Mouse (Mus musculus) layer of hippocampus, adult 9-11 months (tissue): ENCODE measurements at regions not wholly inside any gene's neighbourhood (a gene's known extent, or its start where the extent isn't known, plus 50 kb on each side); places are given as distances from the start of the nearest gene placed in this dataset.
A peak's percentile ranks its signal among the peaks of the same experiment; 100 is the strongest.

Experiments used
- DNase-seq: peaks from one replicate; pipeline ENCODE4 v3.0.0; 2022

DNA sequence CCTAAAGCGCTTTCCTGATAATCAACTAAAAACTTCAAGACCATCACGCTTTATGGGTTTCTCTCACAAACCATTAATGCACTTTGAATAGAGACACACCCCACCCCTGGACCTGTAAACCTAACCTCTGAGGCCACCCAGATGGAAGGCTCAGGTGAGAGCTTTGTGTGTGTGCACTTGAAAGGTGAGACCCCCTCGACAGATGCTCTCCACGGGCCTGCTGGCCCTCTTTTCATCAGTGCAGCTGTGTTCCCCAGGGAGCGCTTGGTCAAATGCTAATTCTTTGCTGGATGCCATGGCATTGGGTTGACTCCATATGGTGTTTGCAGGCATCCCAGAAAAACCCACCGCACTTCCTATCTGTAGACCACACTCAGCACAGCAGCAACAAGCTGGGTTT, 792.8 kb upstream of the Car8 start:
- no peak for DNase-seq

DNA sequence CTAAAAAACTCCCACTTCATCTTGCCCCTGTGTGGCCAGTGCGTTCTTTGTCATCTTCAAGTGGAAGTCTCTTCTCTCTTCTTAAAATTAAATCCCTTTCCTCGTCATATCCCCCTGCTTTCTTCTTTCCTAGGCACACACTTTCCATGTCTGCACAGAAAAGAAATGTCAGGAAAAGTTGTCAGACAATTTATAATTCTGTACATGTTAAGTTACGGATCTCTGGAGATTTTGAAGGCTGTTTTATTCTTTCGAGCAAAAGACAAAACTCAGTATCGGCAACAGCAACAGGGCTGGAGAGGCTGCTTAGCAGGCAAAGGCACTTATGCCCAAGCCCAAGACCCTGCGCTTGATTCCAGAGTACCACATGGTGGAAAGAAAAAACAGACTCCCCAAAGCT, 790.1 kb upstream of the Car8 start:
- DNase-seq, result no peak

DNA sequence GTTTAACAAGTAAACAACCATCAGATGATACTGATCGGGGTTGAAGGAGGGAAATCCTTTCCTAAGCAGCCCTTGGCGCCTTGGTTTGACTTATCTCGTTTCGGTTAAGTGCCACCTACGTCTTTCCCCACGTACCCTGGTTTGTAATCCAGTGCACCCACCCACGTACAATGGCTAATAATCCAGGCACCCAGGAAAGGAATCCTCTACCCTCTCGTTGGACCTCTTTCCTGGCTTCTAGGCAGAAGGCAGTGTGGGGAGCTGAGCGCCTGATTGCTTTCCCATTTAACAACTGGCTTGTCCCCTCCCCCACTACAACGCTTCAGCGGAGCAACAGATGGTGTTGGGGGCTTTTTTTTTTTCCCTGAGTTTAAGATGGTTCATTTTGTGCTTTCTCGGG, 789.6 kb upstream of the Car8 start:
- peak; percentile 64 for DNase-seq

DNA sequence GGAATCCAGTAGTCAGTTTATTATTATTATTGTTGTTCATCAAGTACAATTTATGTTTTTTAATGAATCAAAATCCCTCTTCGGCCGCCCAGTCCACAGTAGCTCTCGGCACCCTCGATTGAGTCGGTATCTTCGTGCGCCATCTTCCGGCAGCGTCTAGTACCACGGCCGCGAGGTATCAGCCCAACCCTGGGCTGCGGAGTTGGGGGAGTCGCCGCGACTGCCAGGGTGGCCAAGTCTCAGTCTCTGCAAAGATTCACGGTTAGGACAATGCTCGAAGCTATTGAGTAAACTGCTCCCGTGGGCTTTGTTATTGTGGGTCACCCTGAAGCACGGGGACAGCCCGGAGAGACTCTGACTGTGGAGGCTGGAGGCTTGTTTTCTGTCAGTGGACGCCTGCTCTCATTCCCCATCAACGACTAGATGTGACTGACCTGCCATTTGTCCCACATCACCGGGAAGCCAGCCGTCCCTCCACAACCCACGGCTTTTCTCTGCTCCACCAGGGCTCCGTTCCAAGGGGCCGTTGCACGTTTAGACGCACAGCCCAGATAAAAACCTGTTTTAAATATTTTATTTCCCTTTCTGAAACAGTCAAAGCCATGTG, 789.1 kb upstream of the Car8 start:
- DNase-seq, result peak; percentile 84

DNA sequence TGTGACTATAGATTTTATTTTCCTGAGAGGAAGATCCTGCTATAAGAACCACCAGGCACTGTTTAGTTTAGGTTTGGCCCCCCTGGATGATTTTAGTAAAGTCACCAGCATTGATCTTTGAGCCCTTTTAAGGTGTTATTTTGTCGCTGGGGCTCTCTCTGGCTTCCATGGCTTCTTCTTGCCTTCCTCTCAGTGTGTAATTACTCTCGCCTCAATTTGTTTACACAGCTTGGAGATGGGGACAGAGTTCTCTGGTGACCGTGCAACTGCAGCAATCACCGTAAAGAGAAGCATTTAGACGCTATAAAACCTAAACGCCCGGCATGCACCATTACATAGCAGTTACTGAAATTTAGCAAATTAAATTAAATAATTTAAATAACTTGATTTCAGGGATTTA, 788.5 kb upstream of the Car8 start:
- DNase-seq, result no peak

DNA sequence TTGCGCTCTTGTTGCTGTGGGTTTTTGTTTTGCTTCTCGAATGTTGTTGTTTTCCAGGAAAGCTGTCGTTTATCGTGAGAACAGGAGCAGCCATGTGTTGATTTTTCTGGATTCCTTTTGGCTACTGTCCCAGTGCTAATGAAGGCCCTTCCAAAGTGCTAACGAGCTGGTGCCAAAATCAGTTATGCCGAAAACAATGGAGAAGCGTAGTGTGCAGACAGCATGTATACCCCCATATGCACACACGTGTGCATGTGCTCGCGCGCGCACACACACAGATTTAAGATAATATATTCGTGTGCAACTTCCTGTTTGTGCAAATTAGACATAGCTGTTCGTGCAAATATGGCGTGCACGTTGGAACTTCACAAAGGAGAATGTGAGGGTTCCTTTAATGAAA, 788.0 kb upstream of the Car8 start:
- DNase-seq, result peak; percentile 28

DNA sequence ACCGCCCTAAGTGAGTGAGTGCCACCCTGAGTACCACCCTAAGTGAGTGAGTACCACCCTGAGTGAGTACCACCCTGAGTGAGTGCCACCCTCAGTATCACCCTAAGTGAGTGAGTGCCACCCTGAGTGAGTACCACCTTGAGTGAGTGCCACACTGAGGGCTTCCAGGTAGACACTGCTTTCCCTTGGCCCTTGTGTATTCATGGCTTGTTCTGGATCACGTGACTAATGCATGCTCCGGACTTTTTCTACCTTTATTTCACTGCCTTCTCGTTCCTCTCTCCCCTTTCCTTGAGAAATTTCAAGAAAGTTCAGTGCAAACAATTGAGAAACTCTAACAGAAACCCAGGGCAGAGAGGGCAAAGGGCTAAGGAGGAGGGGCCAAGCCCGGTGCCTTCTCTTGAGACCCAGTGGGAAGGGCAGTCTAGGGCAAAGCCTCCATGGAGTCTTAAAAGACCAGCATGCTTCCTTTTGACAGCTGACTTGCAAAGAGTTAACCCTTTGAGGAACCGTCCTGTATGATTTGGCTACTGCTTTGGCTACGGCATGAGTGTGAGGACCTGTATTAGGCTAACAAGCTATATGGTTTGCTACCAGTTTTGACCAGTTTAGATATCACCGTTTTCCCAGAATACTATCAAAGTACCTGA, 787.1 kb upstream of the Car8 start:
- no peak for DNase-seq

DNA sequence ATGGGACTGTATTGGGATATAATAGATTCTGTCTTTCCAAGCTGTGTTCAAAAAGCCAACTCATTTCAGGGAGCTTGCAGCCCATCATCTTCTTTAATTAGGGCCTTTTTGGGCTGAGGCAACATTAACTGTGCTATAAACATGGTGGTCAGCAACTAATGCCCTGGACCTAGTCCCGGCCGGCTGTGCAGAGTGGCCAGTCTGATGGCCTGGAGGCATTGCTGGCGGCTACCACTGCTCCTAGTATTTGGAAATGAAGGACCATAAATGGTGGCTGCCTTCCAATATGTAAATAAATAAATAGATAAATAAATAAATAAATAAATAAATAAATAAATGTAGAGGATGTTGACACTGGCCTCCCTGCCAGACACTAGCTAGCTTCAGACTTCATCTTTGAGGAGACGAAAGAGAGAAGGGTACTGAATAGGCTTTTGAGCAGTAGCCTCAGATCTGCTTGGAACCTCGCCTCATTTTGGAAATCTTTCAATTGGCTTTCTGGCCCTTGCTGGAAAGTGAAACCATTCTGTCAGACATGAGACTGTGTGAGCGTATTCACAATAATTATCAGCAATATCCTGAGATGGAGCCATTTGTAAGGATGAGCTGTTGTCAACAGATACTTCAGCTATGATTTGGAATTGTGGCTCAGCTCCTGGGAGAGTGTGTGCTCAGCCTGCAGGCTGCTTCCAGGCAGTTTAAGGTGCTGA, 785.5 kb upstream of the Car8 start:
- DNase-seq, result peak; percentile 36

DNA sequence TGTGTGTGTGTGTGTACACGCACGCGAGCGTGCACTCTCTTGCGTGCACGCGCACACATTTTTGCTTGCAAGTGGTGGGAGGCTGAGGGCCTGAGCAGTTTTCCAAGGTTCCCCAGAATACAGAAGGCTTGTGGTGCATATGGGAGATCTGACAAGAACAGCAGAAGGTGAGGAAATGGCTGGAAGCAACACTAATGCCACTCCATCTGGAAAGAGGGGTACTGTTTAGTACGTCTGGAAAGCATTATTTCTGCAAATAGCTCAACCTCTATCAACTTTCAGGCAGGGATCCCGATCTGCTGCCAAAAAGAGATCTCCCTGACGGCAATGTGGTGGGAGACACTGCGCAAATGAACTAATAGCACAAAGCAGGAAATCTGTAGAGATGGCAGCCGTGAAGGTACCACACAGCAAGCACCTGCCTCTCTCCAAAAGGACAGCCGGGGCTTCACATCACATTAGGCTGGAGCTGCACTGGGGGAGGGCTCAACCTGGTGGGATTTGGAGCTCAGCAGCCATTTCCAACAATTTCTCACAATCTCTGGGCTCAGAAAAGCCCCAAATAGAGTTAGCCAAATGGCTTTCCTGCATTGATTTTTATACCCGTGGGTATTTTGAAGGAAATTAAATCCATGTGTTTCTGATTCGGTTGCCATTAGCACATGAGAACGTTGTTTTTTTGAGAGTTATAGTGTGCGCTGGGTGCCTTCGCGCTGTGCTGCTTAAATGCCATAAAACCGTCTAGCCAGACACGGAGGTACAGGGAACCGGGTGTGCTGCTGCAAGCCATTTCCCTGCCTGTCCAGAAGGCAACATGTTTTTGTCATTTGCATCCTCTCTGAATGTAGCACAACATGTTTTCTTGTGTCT, 780.6 kb upstream of the Car8 start:
- peak; percentile 69 for DNase-seq

DNA sequence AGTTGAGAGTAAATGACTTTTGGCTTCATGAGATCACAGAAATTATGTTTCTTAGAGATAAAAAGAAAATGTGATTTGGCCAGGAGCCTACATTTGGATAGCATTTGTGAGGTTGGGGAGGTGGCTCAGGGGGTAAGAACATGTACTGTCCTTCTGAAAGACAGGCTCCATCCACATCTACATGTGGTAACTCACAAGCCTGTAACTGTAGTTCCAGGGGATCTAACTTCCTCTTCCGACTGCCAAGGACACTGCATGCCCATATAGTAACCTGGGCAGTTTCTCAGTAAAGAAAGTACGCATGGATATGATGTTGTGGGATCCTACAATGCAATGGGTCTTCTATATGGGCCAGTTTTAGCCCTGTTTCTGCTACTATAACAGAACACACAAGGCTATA, 779.4 kb upstream of the Car8 start:
- no peak for DNase-seq

DNA sequence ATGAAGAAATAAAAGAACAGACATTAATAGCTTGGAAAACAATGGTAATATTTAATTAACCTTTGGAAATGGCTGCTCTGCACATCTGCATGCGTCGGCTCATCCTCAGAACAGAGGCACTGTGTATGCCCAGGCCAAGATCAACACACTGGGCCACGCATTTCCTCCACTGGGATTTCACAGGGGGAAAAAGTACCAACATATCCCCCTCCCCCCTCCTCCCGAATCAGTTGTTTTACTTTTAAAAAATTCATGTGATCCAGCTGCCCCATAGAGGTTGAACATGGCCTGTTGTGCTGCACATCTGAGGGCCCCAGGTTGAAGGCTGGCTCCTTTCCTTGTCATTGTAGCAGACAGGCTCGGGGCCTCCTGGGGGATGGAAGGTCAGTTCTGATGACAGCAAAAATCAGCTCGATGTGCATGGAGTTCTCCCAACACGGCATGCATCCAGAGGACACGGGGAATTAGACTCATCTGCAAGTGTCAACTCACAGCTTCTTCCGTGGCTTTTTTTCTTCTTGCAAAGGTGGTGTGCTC, 777.7 kb upstream of the Car8 start:
- no peak for DNase-seq

DNA sequence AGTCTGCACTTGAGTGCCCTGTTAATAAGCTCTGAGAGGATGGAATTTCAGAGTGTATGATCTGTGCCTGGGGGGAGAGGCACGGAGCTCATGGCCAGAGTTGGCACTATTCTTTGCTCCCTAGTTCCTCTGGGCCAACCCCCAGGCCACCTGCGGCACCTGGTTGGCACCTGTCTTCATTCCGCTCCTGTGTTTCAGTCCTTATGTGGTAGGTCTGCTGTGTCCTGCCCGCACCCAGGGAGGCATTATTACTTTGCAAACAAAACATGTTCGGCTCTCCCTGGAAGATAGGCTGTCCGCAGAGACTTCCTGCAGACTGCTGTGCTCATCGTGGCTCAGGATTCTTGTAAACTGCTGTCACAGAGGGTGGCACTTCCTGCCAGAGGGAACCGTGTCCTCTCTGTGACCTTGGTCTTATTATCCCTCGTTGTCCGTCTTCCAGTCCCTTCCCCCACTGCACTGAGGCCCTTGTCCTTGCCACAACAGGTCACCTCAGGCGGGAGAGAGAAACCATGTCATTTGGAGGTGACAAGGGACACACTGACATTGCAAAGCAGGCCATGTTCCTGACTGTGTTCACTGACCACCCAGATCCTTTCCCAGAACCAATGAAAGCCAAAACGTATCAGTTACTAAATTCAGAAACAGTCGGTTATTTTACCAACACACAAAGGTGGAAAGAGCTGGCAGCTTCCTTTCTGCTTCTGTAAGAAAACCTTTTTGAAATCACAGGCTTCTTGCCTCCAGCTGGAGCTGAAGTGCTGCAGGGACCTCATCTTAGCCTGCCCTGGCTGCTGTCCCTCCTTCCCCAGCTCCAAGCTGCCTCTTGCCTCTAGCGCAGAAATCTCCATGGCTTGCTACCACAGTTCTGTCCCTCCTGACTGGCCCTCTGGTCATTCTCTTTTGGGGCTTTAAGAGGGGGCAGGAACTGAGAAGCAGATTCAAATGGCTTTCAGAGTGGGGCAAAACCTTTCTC, 777.0 kb upstream of the Car8 start:
- DNase-seq, result no peak

DNA sequence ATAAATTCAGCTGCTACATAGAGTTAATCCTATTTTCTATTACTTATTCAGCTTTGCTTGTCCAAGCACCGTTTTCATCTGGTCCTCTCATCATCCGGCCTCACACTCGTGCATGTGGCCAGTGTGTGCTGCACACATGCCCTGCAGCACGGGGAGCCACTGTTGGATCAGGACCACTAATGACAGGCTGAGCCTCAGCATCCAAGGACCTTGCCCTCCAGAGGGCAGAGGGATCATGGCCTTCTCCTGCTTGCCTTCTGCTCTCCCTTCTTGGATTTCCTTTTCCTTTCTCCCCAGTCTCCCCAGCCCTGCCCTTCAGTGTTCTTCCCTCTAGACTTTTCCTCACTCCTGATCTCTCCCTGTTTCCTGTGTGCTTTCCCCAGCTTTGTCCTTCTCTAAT, 776.1 kb upstream of the Car8 start:
- DNase-seq, result no peak

DNA sequence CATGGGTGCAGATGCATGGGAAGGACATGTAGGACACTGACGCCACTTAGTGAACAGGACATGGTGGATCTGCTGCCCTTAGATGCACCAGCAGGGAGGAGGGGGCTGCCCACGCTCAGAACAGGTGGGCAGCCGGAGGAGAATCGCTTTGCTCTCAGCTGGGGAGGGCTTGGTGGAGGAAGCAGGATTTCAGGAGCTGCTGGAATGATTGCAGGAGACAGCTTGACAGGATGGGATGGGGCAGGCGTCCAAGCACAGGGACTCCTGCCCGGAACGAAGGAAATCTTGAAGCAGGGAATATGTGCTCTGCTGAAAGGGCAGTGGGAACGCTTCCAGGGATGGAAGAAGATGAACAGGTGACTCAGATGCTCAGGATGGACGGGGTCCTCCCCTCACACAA, 773.9 kb upstream of the Car8 start:
- peak; percentile 25 for DNase-seq

DNA sequence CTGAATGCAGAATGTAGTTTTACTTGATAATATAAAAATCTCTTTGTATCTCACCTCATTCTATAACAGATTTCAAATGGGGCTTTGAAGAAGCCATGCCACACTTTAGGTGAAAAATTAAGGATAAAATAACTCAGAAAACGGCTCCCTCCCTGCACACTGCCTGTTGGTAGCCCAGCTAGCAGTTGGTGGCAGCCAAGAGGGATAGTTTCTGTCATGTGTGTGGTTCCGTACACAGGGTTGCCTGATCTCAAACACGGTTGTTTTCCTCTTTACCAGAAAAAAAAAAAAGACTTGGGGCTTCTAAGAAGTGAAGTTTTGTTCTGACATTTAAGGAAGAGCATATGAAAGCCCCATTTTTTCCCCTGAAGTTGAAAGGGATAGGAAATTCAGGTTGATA, 773.1 kb upstream of the Car8 start:
- DNase-seq, result no peak

DNA sequence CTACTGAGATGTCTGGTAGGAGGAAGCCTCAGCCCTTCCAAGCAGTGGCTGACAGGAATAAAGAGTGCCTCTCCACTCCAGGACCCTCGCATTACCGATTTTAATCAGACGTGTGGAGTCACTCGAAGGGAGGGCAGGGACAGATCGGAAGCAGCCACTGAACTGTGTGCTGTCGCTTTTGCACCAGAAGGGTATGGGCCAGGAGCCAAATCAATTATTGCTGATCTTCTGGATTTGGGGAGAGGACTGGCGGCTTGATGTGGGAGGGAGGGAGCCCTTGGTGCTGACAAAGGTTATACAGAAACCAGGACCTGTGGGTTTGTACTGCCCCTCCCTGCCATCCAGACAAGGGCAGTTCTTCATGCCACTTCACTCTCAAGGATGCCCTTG, 772.3 kb upstream of the Car8 start:
- DNase-seq, result no peak

DNA sequence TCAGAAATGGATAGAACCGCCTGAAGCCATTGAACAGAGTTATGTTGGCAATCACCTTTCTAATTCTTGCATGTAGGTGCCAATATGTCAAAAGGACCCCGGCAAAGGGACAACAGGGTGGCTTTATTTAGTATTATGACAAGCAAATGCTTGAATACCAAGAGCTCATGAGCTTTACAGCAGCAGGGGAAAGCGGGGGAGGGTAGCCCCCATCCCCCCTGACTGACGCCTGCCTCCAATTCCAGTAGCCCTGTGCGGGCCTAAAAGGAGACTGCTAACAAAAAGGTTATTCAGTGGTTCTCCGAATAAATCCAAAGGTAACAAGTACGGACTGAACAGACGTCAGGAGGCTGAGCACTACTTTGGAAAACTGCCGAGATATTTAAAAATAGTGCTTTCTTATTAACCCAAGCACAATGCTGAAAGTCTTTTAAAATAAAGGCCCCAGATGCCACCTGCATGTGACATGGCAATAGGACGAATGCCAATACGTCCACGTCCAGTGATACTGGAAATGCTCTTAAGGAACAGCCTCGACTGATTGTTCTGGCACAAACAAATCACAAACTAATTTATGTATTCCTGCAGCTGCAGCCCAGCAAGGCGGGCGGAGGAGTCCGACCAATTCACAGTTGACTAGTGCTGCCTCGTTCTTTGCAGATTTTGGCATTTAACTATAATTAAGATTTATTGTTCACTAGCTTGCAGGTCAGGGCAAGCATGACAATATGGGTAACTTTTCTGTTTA, 771.7 kb upstream of the Car8 start:
- no peak for DNase-seq

DNA sequence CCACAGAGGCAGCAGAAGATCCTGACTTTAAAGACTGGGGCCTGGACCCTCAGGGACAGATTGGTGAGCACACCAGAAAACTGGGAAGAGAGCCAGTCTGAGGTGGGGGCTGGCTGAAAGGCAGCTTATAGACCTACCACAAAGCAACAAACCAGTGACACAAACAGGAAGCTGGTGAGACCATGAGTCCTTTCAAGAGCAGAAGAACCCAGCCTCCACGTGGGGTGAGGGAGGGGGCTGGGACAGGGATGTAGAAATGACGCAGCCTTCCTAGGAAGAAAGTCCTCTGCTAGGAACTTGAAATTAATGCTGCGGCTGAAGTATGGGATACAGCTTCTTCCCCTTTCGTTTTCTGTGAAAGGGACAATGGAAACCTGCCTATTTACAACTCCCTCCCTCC, 770.8 kb upstream of the Car8 start:
- peak; percentile 43 for DNase-seq

DNA sequence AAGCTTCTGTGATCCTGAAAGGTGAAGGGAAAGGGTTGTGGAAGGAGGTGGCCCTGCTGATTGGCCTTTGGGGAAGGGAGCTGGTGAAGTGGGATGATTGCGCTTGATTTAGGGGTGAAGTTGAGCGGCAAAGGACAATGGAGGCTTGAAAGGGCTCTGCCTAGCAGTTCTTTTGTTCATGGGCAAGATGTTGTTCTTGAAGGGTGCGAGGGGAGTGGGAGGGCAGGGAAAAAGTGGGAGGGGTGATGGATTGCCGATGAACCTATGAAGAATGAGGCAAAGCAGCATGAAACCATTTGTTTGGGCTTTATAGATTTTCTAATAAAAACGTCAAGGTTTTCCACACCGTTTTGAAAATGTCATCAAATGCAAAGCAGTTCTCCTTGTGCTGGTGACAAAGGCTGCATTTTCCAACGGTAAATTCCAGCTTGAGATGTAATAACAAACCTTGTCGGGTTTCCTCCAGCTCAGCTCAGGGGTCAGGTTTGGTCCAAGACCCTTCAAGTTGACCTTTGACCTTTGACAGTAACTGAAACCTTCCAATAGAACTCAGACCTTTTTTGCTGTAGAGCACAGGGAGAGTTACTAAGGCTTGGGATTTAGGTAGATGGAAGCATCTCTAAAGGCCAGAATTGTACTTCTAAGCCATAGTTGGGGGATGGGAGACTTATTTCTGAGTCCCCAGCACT, 767.2 kb upstream of the Car8 start:
- DNase-seq, result no peak

DNA sequence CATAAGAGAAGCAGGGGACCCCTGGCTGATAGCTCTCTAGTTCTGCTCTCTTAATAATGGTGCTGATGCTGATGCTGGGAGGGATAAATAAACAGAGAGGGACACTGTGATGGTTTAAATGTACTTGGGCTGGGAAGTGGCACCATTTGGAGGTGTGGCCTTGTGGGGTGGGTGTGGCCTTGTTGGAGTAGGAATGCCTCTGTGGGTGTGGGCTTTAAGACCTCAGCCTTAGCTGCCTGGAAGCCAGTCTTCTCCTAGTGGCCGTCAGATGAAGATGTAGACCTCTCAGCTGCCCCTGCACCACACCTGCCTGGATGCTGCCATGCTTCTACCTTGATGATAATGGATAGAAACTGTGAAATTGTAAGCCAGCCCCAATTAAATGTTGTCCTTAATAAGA, 765.0 kb upstream of the Car8 start:
- no peak for DNase-seq

DNA sequence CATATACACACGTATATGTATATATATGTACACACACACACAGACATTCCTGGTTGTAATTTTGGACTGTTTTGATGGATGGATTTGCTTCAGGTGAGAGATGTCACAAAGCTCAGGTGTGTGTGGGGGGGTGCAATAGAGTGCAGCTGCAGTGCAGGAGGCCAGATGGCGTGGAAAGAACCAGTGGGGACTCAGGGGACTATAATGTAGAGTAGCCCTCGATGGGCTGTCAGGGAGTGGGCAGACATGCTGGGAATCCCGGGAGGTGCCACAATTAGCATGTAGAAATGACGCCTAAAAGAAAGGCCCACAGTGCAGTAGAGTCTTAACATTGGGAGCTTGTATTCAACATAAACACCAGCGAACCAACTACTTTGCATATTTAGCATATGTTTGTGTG, 763.5 kb upstream of the Car8 start:
- DNase-seq, result no peak
